Mouse (Mus musculus) midbrain, embryonic 16.5 days (tissue): ENCODE results near the gene Gif. TPM values are rescaled to one million over a fixed set of nuclear protein-coding genes. Genes with fewer than 3 reads are reported as not detected.

Experiments
- ATAC-seq: fragments of 200-750 bp; cut with Nextera tagmentation; 2 replicates; pipeline ENCODE4 v1.8.0; 2017; ENCODE audit warnings: moderate TSS enrichment
- H3K27ac ChIP-seq: fragments of 300-500 bp; sonication (generic); 2 replicates; pipeline ENCODE4 v1.5.1; 2014; ENCODE audit warnings: mild to moderate bottlenecking, low read length, mixed read lengths
- H3K27me3 ChIP-seq: fragments of 300-500 bp; sonication (generic); 2 replicates; pipeline ENCODE4 v1.6.1; 2014; ENCODE audit warnings: low read depth, low read length, mixed read lengths; ENCODE audit not compliant: control insufficient read depth, insufficient read depth
- H3K36me3 ChIP-seq: fragments of 300-500 bp; sonication (generic); 2 replicates; pipeline ENCODE4 v1.6.1; 2014; ENCODE audit warnings: mild to moderate bottlenecking, low read length, moderate library complexity, mixed read lengths; ENCODE audit not compliant: control insufficient read depth, insufficient read depth
- H3K4me1 ChIP-seq: fragments of 300-500 bp; sonication (generic); 2 replicates; pipeline ENCODE4 v1.6.1; 2014; ENCODE audit warnings: mild to moderate bottlenecking, low read length, mixed read lengths; ENCODE audit not compliant: control insufficient read depth, insufficient read depth
- H3K4me2 ChIP-seq: fragments of 300-500 bp; sonication (generic); 2 replicates; pipeline ENCODE4 v1.6.1; 2014; ENCODE audit warnings: mild to moderate bottlenecking, low read length, mixed read lengths
- H3K4me3 ChIP-seq: fragments of 300-500 bp; sonication (generic); 2 replicates; pipeline ENCODE4 v1.5.1; 2014; ENCODE audit warnings: low read depth, mild to moderate bottlenecking, low read length, moderate library complexity, mixed read lengths
- H3K9ac ChIP-seq: fragments of 300-500 bp; sonication (generic); 2 replicates; pipeline ENCODE4 v1.6.1; 2014; ENCODE audit warnings: low read depth, low read length, mixed read lengths
- H3K9me3 ChIP-seq: fragments of 300-500 bp; sonication (generic); replicated peaks from 2 replicates; pipeline ENCODE4 v1.6.1; 2014; ENCODE audit warnings: mild to moderate bottlenecking, low read length, mixed read lengths; ENCODE audit not compliant: control insufficient read depth, poor library complexity, severe bottlenecking
- WGBS: fragments of 180-500 bp; shearing (Covaris S2); extraction: QIAGEN DNeasy Blood & Tissue Kit; methylation state at CpG from one replicate; pipeline ENCODE4 v1.1.7; 2014; 5-methylcytosine and 5-hydroxymethylcytosine counted together
- polyA plus RNA-seq: library from polyadenylated mRNA; unstranded; fragments of >200 nt; fragmentation: Nextera tagmentation; extraction: Ambion mirVana; gene quantifications from 2 replicates; pipeline ENCODE4 v1.2.1, GENCODE M21; 2015

The Gif gene
- polyA plus RNA-seq, 1 experiment from 2014 or later, result not detected

GRCm38 (mm10) chr19:11745680-11746079, 1.7 kb upstream of the Gif start:
- Histone ChIP-seq H3K4me1 (no peaks in the 10 kb centered on the region), H3K9ac (no peak overlapping the region), H3K36me3 (no peaks in the 10 kb centered on the region), H3K9me3 (no peaks in the 10 kb centered on the region), H3K27me3 (no peaks in the 10 kb centered on the region), H3K4me2 (no peak overlapping the region), H3K27ac (no peak overlapping the region), H3K4me3 (no peak overlapping the region)
- no peak for ATAC-seq

DNA sequence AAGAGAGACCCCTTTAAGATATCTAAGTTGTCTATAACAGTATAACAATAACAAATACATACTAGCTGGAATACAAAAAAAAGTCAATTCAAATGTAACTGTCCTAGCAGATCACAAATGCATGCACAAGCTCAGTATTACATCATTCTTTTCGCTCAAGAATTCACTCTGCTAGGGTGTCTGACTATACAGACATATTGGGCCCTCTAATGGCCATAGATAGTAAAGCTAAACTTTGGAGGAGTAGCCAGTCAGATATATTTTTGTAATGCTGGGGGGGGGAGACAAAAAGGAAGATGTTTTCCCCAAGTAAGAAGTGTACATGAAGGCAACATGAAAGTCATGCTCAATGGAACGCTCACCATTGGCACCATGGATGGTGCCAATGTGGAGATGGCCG, 17.7 kb downstream of the Gif start:
- ATAC-seq, result no peak
- WGBS, result 88% methylated on average over 3 of the region's 3 CpGs
- no peaks in the 10 kb centered on the region for H3K9me3 ChIP-seq
- H3K27me3 ChIP-seq, result no peaks in the 10 kb centered on the region
- no peak overlapping the region for H3K27ac ChIP-seq
- no peaks in the 10 kb centered on the region for H3K4me1 ChIP-seq
- no peak overlapping the region for H3K9ac ChIP-seq
- H3K36me3 ChIP-seq, result no peaks in the 10 kb centered on the region
- no peak overlapping the region for H3K4me3 ChIP-seq
- no peak overlapping the region for H3K4me2 ChIP-seq

DNA sequence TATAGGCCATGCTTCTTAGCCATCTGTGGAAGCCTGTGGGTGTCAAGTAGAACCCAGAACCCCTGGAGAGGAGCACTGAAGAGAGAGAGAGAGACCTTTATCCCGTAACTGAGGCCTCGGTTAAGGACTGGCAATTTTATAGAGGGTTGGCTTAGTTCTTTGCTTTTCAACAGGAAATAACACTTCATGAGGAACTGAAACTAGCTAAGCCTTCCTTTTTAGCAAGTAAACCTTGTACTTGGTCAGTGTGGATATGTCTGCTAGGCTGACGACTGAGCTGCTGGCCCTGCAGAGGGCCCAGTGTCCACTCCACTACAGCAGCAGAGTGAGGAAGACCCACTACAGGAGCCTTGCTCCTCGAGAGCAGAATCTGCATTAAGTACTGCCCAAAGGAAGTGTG, 19.1 kb downstream of the Gif start:
- H3K27ac ChIP-seq, result no peak overlapping the region
- H3K9ac ChIP-seq, result no peak overlapping the region
- H3K4me2 ChIP-seq, result no peak overlapping the region
- H3K36me3 ChIP-seq, result no peaks in the 10 kb centered on the region
- H3K9me3 ChIP-seq, result no peaks in the 10 kb centered on the region
- no peaks in the 10 kb centered on the region for H3K27me3 ChIP-seq
- no peak for ATAC-seq
- H3K4me1 ChIP-seq, result peaks cover 8% of the 10 kb centered on the region
- H3K4me3 ChIP-seq, result no peak overlapping the region
- WGBS, result 72% methylated on average over 4 of the region's 4 CpGs

DNA sequence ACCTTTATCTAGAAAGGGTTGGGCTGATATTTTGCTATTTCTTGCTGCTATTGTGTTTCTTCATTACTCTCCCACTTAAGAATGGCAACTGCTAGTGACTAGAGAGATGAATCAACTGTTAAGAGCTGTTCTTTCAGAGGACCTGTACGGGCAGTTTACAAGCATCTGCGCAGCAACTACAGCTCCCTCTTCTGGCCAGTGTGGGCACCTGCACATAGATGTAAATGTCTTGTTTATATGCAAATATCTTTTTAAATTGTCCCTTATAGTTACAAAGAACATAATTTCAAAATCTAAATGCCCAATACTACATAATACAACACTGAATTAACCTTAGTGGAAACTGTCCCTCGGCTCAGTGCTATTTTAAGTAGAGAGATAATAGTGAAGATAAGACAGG, 20.8 kb downstream of the Gif start:
- H3K27ac ChIP-seq, result no peak overlapping the region
- 16% methylated on average over 3 of the region's 3 CpGs for WGBS

DNA sequence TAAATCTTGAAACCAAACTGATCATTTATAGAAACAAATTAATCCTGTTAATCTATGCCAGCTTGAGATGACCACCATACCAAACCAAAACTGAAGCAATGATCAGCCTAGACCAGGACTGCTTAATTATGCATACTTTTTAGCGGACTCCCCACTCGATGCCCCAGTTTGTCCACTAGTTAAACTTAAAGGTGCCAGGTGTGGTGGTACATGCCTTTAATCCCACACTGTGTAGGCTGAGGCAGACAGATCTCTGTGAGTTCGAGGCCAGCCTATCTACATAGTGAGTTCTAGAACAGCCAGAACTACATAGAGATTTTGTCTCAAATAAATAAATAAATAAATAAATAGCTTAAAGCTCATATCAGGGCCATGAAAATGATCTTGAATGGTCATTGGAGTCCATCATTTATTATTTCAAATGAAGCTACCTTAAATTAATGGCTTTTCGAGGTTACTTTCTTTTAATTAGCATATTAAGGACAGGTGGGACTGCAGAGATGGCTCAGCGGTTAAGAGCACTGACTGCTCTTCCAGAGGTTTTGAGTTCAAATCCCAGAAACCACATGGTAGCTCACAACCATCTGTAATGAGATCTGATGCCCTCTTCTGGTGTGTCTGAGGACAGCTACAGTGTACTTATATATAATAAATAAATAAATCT, 22.0 kb downstream of the Gif start:
- Histone ChIP-seq H3K4me3 (peak overlapping the region; percentile 54; the same call in 1 of the 2 replicates), H3K36me3 (peaks cover 6% of the 10 kb centered on the region), H3K9ac (no peak overlapping the region), H3K27me3 (no peaks in the 10 kb centered on the region), H3K9me3 (no peaks in the 10 kb centered on the region), H3K4me1 (peaks cover 8% of the 10 kb centered on the region), H3K27ac (no peak overlapping the region), H3K4me2 (peak overlapping the region; percentile 71)
- ATAC-seq, result peak; percentile 21; the same call in 1 of the 2 replicates
- WGBS, result 86% methylated on average over 5 of the region's 5 CpGs

More for the DNA sequence above, 20.8 kb downstream of the Gif start:
- Histone ChIP-seq H3K4me2 (no peak overlapping the region), H3K36me3 (peaks cover 2% of the 10 kb centered on the region; the same call in 1 of the 2 replicates), H3K9me3 (no peaks in the 10 kb centered on the region), H3K4me1 (peaks cover 8% of the 10 kb centered on the region), H3K4me3 (no peak overlapping the region), H3K9ac (no peak overlapping the region), H3K27me3 (no peaks in the 10 kb centered on the region)
- no peak for ATAC-seq

GRCm38 (mm10) chr19:11770205-11770892, 23.0 kb downstream of the Gif start, which contains the start of gene Mrpl16:
TSS of gene Mrpl16 (plus strand) at chr19:11770391.
- peak within 1 kb of the TSS; percentile 10; the same call in 1 of the 2 replicates for H3K27ac ChIP-seq
- WGBS, result 1% methylated on average over 30 of the region's 30 CpGs
- H3K4me2 ChIP-seq, result peak within 1 kb of the TSS; percentile 71

DNA sequence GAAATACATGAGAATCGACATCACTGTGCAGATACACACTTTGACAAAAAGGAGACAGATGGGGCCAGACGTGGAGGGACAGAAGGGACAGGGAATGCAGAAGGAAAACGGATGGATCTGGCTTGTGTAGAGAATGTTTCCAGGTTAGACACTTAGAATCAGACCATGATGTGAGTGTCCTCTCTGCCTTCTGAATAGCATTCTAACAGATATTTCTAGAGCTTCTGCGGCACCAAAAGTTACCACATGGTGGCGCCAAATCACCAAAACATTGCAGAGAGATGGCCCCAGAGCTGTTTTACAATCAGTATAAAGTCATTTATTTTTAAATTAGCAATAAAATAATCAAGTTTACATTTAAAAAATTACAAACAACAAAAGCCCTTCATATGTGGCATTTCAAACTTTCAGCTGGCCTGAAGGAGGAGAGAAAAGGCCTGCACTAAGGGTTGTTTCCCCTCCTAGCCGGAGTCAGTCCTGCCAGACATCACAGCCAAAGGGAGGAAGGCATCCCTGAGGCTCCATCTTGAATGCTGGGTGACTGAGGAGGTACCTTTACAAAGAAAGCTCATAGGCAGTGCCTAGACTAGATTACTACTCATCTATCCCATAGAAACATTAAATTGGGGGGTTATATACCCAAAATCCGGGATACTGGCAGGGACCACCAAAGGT, 30.0 kb downstream of the Gif start:
- Histone ChIP-seq H3K9ac (no peak overlapping the region), H3K4me1 (no peaks in the 10 kb centered on the region), H3K27me3 (no peaks in the 10 kb centered on the region), H3K27ac (no peak overlapping the region), H3K4me3 (no peak overlapping the region), H3K4me2 (no peak overlapping the region), H3K9me3 (no peaks in the 10 kb centered on the region), H3K36me3 (peaks cover 11% of the 10 kb centered on the region)
- peak; percentile 79 for ATAC-seq
- 63% methylated on average over 7 of the region's 7 CpGs for WGBS

More at GRCm38 (mm10) chr19:11770205-11770892, 23.0 kb downstream of the Gif start, which contains the start of gene Mrpl16:
- Histone ChIP-seq H3K4me3 (peak within 1 kb of the TSS; percentile 54), H3K36me3 (peaks cover 8% of the 10 kb centered on the region), H3K27me3 (no peaks in the 10 kb centered on the region), H3K9ac (peak within 1 kb of the TSS; percentile 65), H3K9me3 (no peaks in the 10 kb centered on the region), H3K4me1 (peaks cover 8% of the 10 kb centered on the region)
- peak; percentile 93 for ATAC-seq

- ATAC-seq, result no peak
- peaks cover 27% of the 10 kb centered on the region for H3K36me3 ChIP-seq
- H3K4me1 ChIP-seq, result no peaks in the 10 kb centered on the region
- H3K9ac ChIP-seq, result no peak overlapping the region
- H3K4me3 ChIP-seq, result no peak overlapping the region
- H3K4me2 ChIP-seq, result no peak overlapping the region
- no peaks in the 10 kb centered on the region for H3K9me3 ChIP-seq
- H3K27ac ChIP-seq, result no peak overlapping the region
- no peaks in the 10 kb centered on the region for H3K27me3 ChIP-seq
- 97% methylated on average over 14 of the region's 14 CpGs for WGBS
These were observed 38.2 kb downstream of the Gif start for GRCm38 (mm10) chr19:11785409-11786154.
